Comparison of ENCODE assay signal across 8 mouse cellular contexts in genomic region chr8:4165852-4166751, GRCm38 (mm10). TPM values are rescaled to one million over a fixed set of nuclear protein-coding genes. Genes with fewer than 3 reads are reported as not detected.
DNase-seq lines count a peak whose midpoint lies in the region; ATAC-seq and TF ChIP-seq lines count a peak whose summit lies in the region.

Evi5l (plus strand) TSS chr8:4166567.

- whole genome bisulfite sequencing in kidney, embryonic 14.5 days, result under 1% methylated on average over 48 of the region's 51 CpGs
- whole genome bisulfite sequencing in limb, embryonic 15.5 days, result under 1% methylated on average over 51 of the region's 51 CpGs

- H3K36me3 ChIP-seq in kidney, embryonic 14.5 days (ENCODE audit: control insufficient read depth, insufficient read depth, low read length), result no peaks in the 10 kb centered on the region
- no peaks in the 10 kb centered on the region for H3K36me3 ChIP-seq in limb, embryonic 15.5 days

- no peak within 1 kb of the TSS for H3K27ac ChIP-seq in bone marrow macrophage, adult 2 months (ENCODE audit: insufficient read depth, low read depth, low read length)
- H3K27ac ChIP-seq in embryonic fibroblast, embryonic 13.5 days (ENCODE audit: insufficient read depth, low read length), result no peak within 1 kb of the TSS; the same call in 1 of the 2 replicates
- H3K27ac ChIP-seq in kidney, embryonic 14.5 days (ENCODE audit: low read depth, low read length), result peak within 1 kb of the TSS; percentile 42; the same call in 1 of the 2 replicates
- peak within 1 kb of the TSS; percentile 38 for H3K27ac ChIP-seq in limb, embryonic 15.5 days

- H3K27me3 ChIP-seq in kidney, embryonic 14.5 days (ENCODE audit: control insufficient read depth, insufficient read depth, low read length), result no peaks in the 10 kb centered on the region
- no peaks in the 10 kb centered on the region for H3K27me3 ChIP-seq in limb, embryonic 15.5 days

- peaks cover 10% of the 10 kb centered on the region for H3K4me1 ChIP-seq in bone marrow macrophage, adult 2 months (ENCODE audit: control insufficient read depth, insufficient read depth, low read length)
- H3K4me1 ChIP-seq in embryonic fibroblast, embryonic 13.5 days (ENCODE audit: control insufficient read depth, insufficient read depth, low read length), result no peaks in the 10 kb centered on the region
- peaks cover 6% of the 10 kb centered on the region; the same call in 1 of the 2 replicates for H3K4me1 ChIP-seq in kidney, embryonic 14.5 days (ENCODE audit: control insufficient read depth, insufficient read depth, low read length)
- H3K4me1 ChIP-seq in limb, embryonic 15.5 days, result peaks cover 13% of the 10 kb centered on the region; the same call in 1 of the 2 replicates

- peak within 1 kb of the TSS; percentile 79 for H3K4me2 ChIP-seq in kidney, embryonic 14.5 days (replicated peaks; ENCODE audit: low read depth, low read length)
- peak within 1 kb of the TSS; percentile 80 for H3K4me2 ChIP-seq in limb, embryonic 15.5 days

- H3K9me3 ChIP-seq in kidney, embryonic 14.5 days (ENCODE audit: control insufficient read depth, low read length), result no peaks in the 10 kb centered on the region
- H3K9me3 ChIP-seq in limb, embryonic 15.5 days, result no peaks in the 10 kb centered on the region

- peak within 1 kb of the TSS; percentile 78 for H3K4me3 ChIP-seq in bone marrow macrophage, adult 2 months (ENCODE audit: insufficient read depth, low read length)
- peak within 1 kb of the TSS; percentile 56 for H3K4me3 ChIP-seq in embryonic fibroblast, embryonic 13.5 days (ENCODE audit: insufficient read depth, low read length)
- peak within 1 kb of the TSS; percentile 71 for H3K4me3 ChIP-seq in kidney, embryonic 14.5 days (ENCODE audit: low read length)
- H3K4me3 ChIP-seq in limb, embryonic 15.5 days, result peak within 1 kb of the TSS; percentile 96

- no peak for TF ChIP-seq POLR2A in bone marrow macrophage, adult 2 months (IDR thresholded peaks at IDR 0.05; ENCODE audit: borderline replicate concordance, low read depth, low read length)
- TF ChIP-seq POLR2A in embryonic fibroblast, embryonic 13.5 days (IDR thresholded peaks at IDR 0.05; ENCODE audit: low read depth, low read length), result peak; percentile 84

- DNase-seq in A20 (ENCODE audit: low read depth, low spot score), result peak; percentile 99
- DNase-seq in heart, adult 9 months (ENCODE audit: low spot score in 2 of 2), result peak; percentile 99 to 100
- DNase-seq in monocyte, adult 2 months (ENCODE audit: low read depth in 1 of 2, low spot score in 2 of 2), result peak; percentile 91
- peak; percentile 97 to 99 for DNase-seq in spleen, postnatal 36 days (ENCODE audit: low spot score in 2 of 2)

- ATAC-seq in kidney, embryonic 14.5 days (ENCODE audit: low FRiP score, low TSS enrichment), result peak; percentile 98
- ATAC-seq in limb, embryonic 15.5 days (ENCODE audit: insufficient number of reproducible peaks, low FRiP score, low TSS enrichment, low read depth), result peak; percentile 99

- no peak for TF ChIP-seq CTCF in bone marrow macrophage, adult 2 months (IDR thresholded peaks at IDR 0.05; ENCODE audit: low read depth, low read length)
- no peak for TF ChIP-seq CTCF in embryonic fibroblast, embryonic 13.5 days (IDR thresholded peaks at IDR 0.05; ENCODE audit: borderline replicate concordance, insufficient read depth, low read length)

- H3K9ac ChIP-seq in kidney, embryonic 14.5 days (ENCODE audit: low read depth, low read length), result peak within 1 kb of the TSS; percentile 74
- H3K9ac ChIP-seq in limb, embryonic 15.5 days, result peak within 1 kb of the TSS; percentile 73

RNA-seq across cellular contexts. Expression of gene Evi5l, which starts in this region (rescaled TPM):
- polyA plus RNA-seq in bone marrow macrophage, adult 2 months (2012; ENCODE audit: insufficient read depth, insufficient read length, missing spikeins), result 9.9 and 11.7 TPM in 2 replicates
- polyA plus RNA-seq in embryonic fibroblast, embryonic 13.5 days (2011; ENCODE audit: insufficient read length, low read depth, missing spikeins), result 15.4 and 30.3 TPM in 2 replicates
- 12.8 and 18.3 TPM in 2 replicates for polyA plus RNA-seq in kidney, embryonic 14.5 days (2014; fragmentation: Nextera tagmentation; extraction: Ambion mirVana)
- polyA plus RNA-seq in limb, embryonic 15.5 days (2015; fragmentation: Nextera tagmentation; extraction: Ambion mirVana), result 28.7 and 30.1 TPM in 2 replicates

Comparison
In these comparisons a context has a peak if more than half of its experiments do, and no peak if none do; other contexts are left out.
1. H3K27ac ChIP-seq: peak in kidney, embryonic 14.5 days (single experiment) and limb, embryonic 15.5 days (single experiment); none in bone marrow macrophage, adult 2 months (single experiment) and embryonic fibroblast, embryonic 13.5 days (single experiment).
2. Peak in every context shown above with its lines, with median percentiles within 50 percentile points of each other: DNase-seq and H3K4me3 ChIP-seq.